Mouse (Mus musculus): ENCODE measurements around the gene Fam169b.

- no peak for TF ChIP-seq POLR2A (IDR thresholded peaks at IDR 0.05; ENCODE audit: control insufficient read depth, extremely low read depth, insufficient read depth, low read length, poor library complexity)
- no peak for TF ChIP-seq CTCF (IDR thresholded peaks at IDR 0.05; ENCODE audit: borderline replicate concordance, control insufficient read depth, extremely low read depth, insufficient read depth, low read length, poor library complexity)
Observed at GRCm38 (mm10) chr7:68386767-68387166, 113.1 kb downstream of the Fam169b start.

All from thymus, adult 2 months (tissue).